Mouse (Mus musculus) CD8-positive naive resting alpha-beta T cell, adult 57 days (primary cell): ENCODE results near the gene 1700047I17Rik2. TPM values are rescaled to one million over a fixed set of nuclear protein-coding genes. Genes with fewer than 3 reads are reported as not detected.

ENCODE experiments used
- total RNA-seq: library from RNA; stranded (reverse); gene quantifications from one replicate; pipeline ENCODE4 v1.2.4, GENCODE M21; 2023

1700047I17Rik2 gene
- total RNA-seq: 6.3 TPM

GRCm38 (mm10) chr12:55199306-55199705 lies at the start of gene 1700047I17Rik2:
Gene 1700047I17Rik2 (plus strand): TSS chr12:55199592.

DNA sequence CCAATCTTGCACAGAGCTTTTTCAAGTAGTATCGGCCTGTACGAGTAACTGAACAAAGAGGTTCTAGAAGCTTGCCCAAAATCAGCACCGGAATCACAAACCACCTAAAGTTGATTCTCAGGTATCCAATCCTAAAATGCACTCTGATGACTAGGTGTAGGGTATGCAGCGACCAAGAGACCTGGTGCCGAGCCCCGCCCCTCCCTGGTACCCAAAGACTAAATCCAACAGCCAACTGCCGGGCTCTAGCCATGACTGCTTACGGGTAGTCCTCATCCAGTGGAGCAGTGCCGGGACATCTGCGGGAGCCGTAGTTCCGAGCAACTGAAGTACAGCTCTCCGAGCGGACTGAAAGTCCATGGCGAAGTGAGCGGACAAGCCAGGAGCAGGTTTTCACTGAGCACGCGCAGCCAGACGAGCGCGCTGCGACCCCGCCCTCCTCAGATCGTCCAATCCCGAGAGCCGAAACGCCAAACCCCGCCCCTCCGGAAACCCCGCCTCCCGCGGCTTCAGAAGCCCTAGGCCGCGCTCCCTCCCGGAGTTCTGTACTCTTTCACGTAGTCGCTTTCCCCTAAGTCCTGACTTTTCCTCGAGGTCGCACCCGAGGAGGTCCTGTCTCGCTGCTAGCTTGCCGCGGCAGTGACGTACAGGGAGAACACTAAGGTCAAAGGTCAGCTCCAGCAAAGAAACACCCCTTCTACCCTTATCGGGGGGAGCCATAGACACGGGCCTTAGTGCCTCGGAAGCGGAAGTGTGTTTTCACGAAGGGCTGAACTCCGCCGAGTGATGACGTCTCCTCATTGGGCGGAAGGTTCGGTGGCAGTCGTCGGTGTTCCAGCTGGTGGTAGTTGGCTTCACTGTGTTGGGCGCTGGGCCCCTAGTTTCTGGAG lies 44.6 kb upstream of the 1700047I17Rik2 start, which contains the start of gene Srp54b:
Gene Srp54b (plus strand): TSS at position 546 of the 890 bp plus-strand sequence.

DNA sequence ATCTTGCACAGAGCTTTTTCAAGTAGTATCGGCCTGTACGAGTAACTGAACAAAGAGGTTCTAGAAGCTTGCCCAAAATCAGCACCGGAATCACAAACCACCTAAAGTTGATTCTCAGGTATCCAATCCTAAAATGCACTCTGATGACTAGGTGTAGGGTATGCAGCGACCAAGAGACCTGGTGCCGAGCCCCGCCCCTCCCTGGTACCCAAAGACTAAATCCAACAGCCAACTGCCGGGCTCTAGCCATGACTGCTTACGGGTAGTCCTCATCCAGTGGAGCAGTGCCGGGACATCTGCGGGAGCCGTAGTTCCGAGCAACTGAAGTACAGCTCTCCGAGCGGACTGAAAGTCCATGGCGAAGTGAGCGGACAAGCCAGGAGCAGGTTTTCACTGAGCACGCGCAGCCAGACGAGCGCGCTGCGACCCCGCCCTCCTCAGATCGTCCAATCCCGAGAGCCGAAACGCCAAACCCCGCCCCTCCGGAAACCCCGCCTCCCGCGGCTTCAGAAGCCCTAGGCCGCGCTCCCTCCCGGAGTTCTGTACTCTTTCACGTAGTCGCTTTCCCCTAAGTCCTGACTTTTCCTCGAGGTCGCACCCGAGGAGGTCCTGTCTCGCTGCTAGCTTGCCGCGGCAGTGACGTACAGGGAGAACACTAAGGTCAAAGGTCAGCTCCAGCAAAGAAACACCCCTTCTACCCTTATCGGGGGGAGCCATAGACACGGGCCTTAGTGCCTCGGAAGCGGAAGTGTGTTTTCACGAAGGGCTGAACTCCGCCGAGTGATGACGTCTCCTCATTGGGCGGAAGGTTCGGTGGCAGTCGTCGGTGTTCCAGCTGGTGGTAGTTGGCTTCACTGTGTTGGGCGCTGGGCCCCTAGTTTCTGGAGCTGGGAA lies 30.5 kb downstream of the 1700047I17Rik2 start, which contains the start of gene Srp54c:
Gene Srp54c (plus strand): TSS at position 543 of the 894 bp plus-strand sequence.

Other genes starting within 250 kb of the 1700047I17Rik2 start
- gene Gm20403, start 213.1 kb upstream of the 1700047I17Rik2 start, total RNA-seq: not detected
- 94.8 TPM for gene Baz1a, start 185.2 kb upstream of the 1700047I17Rik2 start, total RNA-seq
- 8.4 TPM for gene 2700097O09Rik, start 119.5 kb upstream of the 1700047I17Rik2 start, total RNA-seq
- 63.4 TPM for gene Srp54a, start 119.3 kb upstream of the 1700047I17Rik2 start, total RNA-seq
- gene Fam177a, start 75.1 kb upstream of the 1700047I17Rik2 start, total RNA-seq: 12.6 TPM
- 35.5 TPM for gene Srp54b, start 44.5 kb upstream of the 1700047I17Rik2 start, total RNA-seq
- gene Srp54c, start 30.6 kb downstream of the 1700047I17Rik2 start, total RNA-seq: 22.5 TPM
- 9.6 TPM for gene 1110008L16Rik, start 100.0 kb downstream of the 1700047I17Rik2 start, total RNA-seq
- 22.9 TPM for gene Ppp2r3c, start 103.4 kb downstream of the 1700047I17Rik2 start, total RNA-seq
- 92.4 TPM for gene Psma6, start 184.6 kb downstream of the 1700047I17Rik2 start, total RNA-seq